Mouse (Mus musculus) liver, embryonic 11.5 days (tissue): ENCODE results near the gene Me1. TPM values are rescaled to one million over a fixed set of nuclear protein-coding genes. Genes with fewer than 3 reads are reported as not detected.

Source experiments
- ATAC-seq: fragments of 200-750 bp; cut with Nextera tagmentation; replicated peaks from 2 replicates; pipeline ENCODE4 v1.8.0; 2017; ENCODE audit warnings: moderate number of reproducible peaks, mild to moderate bottlenecking, moderate TSS enrichment, moderate library complexity; ENCODE audit not compliant: low FRiP score
- DNase-seq: peaks from one replicate; pipeline ENCODE4 v3.0.0-alpha.2; 2017; ENCODE audit warnings: low spot score
- H3K27ac ChIP-seq: fragments of 300-500 bp; sonication (generic); 2 replicates; pipeline ENCODE4 v1.5.1; 2014; ENCODE audit warnings: mild to moderate bottlenecking, low read depth, low read length, control low read depth
- H3K27me3 ChIP-seq: fragments of 300-500 bp; sonication (generic); replicated peaks from 2 replicates; pipeline ENCODE4 v1.6.1; 2014; ENCODE audit warnings: low read length, mixed read lengths; ENCODE audit not compliant: control insufficient read depth, insufficient read depth
- H3K36me3 ChIP-seq: fragments of 300-500 bp; sonication (generic); 2 replicates; pipeline ENCODE4 v1.6.1; 2014; ENCODE audit warnings: mild to moderate bottlenecking, low read length, moderate library complexity, mixed read lengths; ENCODE audit not compliant: control insufficient read depth, insufficient read depth
- H3K4me1 ChIP-seq: fragments of 300-500 bp; sonication (generic); replicated peaks from 2 replicates; pipeline ENCODE4 v1.6.1; 2014; ENCODE audit warnings: low read length, mixed read lengths; ENCODE audit not compliant: control insufficient read depth, insufficient read depth
- H3K4me2 ChIP-seq: fragments of 300-500 bp; sonication (generic); 2 replicates; pipeline ENCODE4 v1.6.1; 2014; ENCODE audit warnings: mild to moderate bottlenecking, control low read depth, moderate library complexity
- H3K4me3 ChIP-seq: fragments of 300-500 bp; sonication (generic); 2 replicates; pipeline ENCODE4 v1.5.1; 2014; ENCODE audit warnings: low read depth, low read length, control low read depth
- H3K9ac ChIP-seq: fragments of 300-500 bp; sonication (generic); 2 replicates; pipeline ENCODE4 v1.6.1; 2014; ENCODE audit warnings: low read depth, low read length, control low read depth
- H3K9me3 ChIP-seq: fragments of 300-500 bp; sonication (generic); 2 replicates; pipeline ENCODE4 v1.6.1; 2016; ENCODE audit warnings: low read length, inconsistent platforms, mixed read lengths; ENCODE audit not compliant: control insufficient read depth
- WGBS: fragments of 180-500 bp; shearing (Covaris S2); extraction: QIAGEN DNeasy Blood & Tissue Kit; methylation state at CpG from one replicate; pipeline ENCODE4 v1.1.7; 2014; 5-methylcytosine and 5-hydroxymethylcytosine counted together
- polyA plus RNA-seq: library from polyadenylated mRNA; unstranded; fragments of >200 nt; fragmentation: Nextera tagmentation; extraction: Ambion mirVana; gene quantifications from 2 replicates; pipeline ENCODE4 v1.2.1, GENCODE M21; 2014

Gene Me1
- polyA plus RNA-seq, 1 experiment from 2014 or later: 7.7 TPM

DNA sequence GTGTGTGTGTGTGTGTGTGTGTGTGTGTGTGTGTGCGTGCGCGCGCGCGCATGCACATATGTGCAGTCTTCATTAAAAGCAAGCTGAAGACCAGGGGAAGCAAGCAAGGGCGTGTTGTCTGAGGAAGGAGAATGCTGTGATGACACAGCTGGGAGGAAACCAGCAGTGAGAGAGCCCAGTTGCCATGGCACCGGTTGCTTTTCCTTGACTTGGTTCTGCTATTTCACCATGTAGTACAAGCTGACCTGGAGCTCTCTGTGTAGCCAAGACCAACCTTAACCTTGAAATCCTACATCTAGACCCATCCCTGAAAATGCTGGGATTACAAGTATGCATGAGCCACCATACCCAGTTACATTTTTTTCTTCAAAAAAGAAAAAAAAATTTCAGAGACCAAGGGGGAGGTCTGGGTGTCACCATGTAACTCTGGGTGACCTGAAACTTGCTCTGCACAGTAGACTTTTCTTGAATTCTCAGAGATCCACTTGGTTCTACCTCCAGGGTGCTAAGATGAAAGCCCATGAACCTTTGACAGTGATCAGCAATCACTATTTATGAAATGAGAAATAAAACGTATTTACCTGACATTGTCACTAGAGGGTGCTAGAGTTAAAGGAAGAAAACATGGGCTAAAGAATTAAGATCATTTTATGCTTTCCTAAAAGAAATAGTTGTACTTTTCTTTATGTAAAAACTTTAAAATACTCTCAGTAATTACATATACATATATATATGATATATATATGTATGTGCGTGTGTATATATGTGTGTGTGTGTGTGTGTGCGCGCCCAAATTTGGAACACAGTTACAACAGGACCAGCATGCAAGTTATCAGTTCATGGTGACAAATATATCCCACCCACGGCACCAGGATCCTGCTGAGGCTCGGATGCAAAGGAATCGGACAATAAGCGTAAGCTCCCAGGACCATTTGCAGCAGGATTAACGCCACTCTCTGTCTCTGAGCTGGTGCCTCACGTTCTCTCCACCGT lies 102.8 kb downstream of the Me1 start:
- DNase-seq: no peak
- no peak overlapping the region for H3K4me2 ChIP-seq
- H3K9ac ChIP-seq: no peak overlapping the region
- no peak overlapping the region for H3K27ac ChIP-seq
- no peaks in the 10 kb centered on the region for H3K36me3 ChIP-seq
- no peak for ATAC-seq
- no peaks in the 10 kb centered on the region for H3K4me1 ChIP-seq
- H3K9me3 ChIP-seq: no peaks in the 10 kb centered on the region
- H3K27me3 ChIP-seq: no peaks in the 10 kb centered on the region
- 71% methylated on average over 19 of the region's 19 CpGs for WGBS
- H3K4me3 ChIP-seq: no peak overlapping the region

- WGBS: 89% methylated on average over 11 of the region's 11 CpGs
- Histone ChIP-seq H3K27ac (no peak overlapping the region), H3K4me3 (no peak overlapping the region), H3K27me3 (no peaks in the 10 kb centered on the region), H3K36me3 (no peaks in the 10 kb centered on the region), H3K9me3 (no peaks in the 10 kb centered on the region), H3K4me1 (no peaks in the 10 kb centered on the region), H3K9ac (no peak overlapping the region), H3K4me2 (no peak overlapping the region)
- no peak for ATAC-seq
- no peak for DNase-seq
Measured at GRCm38 (mm10) chr9:86587019-86587795, 108.5 kb downstream of the Me1 start.

DNA sequence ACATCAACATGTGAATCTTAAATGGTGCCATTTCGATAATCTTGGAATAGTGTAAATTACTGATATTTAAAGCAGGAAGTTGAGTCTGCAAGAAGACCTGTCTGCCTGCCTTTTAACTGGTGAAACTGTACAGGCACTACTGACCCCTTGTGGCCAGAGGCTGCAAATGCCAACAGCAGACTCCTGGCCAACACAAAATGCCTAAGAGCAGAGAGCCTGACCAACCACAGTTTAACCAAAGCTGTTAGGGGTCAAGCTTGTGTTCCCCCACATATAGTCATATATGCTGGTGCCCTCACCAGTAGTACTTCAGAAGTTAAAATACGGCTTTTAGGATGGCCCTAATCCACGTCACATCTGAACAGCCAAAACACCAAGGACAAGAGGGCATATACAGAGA lies 112.0 kb downstream of the Me1 start:
- H3K27ac ChIP-seq: no peak overlapping the region
- DNase-seq (peak; percentile 46), ATAC-seq (peak; percentile 51; the same call in 1 of the 2 replicates)
- no peak overlapping the region for H3K4me2 ChIP-seq
- H3K27me3 ChIP-seq: no peaks in the 10 kb centered on the region
- no peak overlapping the region for H3K4me3 ChIP-seq
- WGBS: 45% methylated on average over 3 of the region's 3 CpGs
- H3K36me3 ChIP-seq: no peaks in the 10 kb centered on the region
- H3K9ac ChIP-seq: no peak overlapping the region
- H3K4me1 ChIP-seq: no peaks in the 10 kb centered on the region; the same call in 1 of the 2 replicates
- H3K9me3 ChIP-seq: no peaks in the 10 kb centered on the region

DNA sequence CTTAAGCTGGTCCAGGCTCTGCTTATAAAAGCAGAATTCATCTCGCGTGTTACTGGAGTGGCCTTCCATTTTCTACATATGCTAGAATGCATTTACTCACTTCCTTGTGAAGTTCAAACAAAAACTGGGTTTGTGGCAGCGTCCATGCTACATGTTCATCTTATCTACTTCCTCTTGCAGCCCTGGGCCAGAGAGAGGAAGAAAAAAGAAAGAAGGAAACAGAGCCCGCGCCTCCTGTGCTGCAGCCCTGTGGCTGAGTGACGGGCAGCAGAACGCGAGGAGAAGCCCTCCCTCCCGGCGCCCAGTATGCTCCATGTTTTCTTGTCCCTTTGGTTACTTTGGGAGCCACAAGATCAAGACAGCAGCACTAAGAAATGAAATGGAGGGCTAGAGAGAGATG lies 116.1 kb downstream of the Me1 start:
- H3K4me1 ChIP-seq: no peaks in the 10 kb centered on the region; the same call in 1 of the 2 replicates
- ATAC-seq (0 out of 2 replicates have a peak, but pooled peaks have one; percentile 26), DNase-seq (no peak)
- no peaks in the 10 kb centered on the region for H3K9me3 ChIP-seq
- peak overlapping the region; percentile 37; the same call in 1 of the 2 replicates for H3K4me2 ChIP-seq
- H3K27ac ChIP-seq: no peak overlapping the region
- WGBS: 46% methylated on average over 10 of the region's 10 CpGs
- no peak overlapping the region for H3K4me3 ChIP-seq
- H3K36me3 ChIP-seq: no peaks in the 10 kb centered on the region
- no peaks in the 10 kb centered on the region for H3K27me3 ChIP-seq
- H3K9ac ChIP-seq: no peak overlapping the region

GRCm38 (mm10) chr9:86575178-86575577 lies 120.6 kb downstream of the Me1 start:
- Histone ChIP-seq H3K9ac (no peak overlapping the region), H3K36me3 (no peaks in the 10 kb centered on the region), H3K4me1 (peaks cover 3% of the 10 kb centered on the region; the same call in 1 of the 2 replicates), H3K27ac (no peak overlapping the region), H3K27me3 (no peaks in the 10 kb centered on the region), H3K4me2 (no peak overlapping the region), H3K4me3 (no peak overlapping the region), H3K9me3 (no peaks in the 10 kb centered on the region)
- DNase-seq: no peak
- 83% methylated on average over 6 of the region's 6 CpGs for WGBS
- no peak for ATAC-seq

- DNase-seq (no peak), ATAC-seq (no peak)
- H3K27ac ChIP-seq: no peak overlapping the region
- no peak overlapping the region for H3K9ac ChIP-seq
- H3K4me1 ChIP-seq: peaks cover 3% of the 10 kb centered on the region; the same call in 1 of the 2 replicates
- no peak overlapping the region for H3K4me3 ChIP-seq
- WGBS: 60% methylated on average over 20 of the region's 20 CpGs
- H3K9me3 ChIP-seq: no peaks in the 10 kb centered on the region
- no peak overlapping the region; the same call in 1 of the 2 replicates for H3K4me2 ChIP-seq
- no peaks in the 10 kb centered on the region for H3K27me3 ChIP-seq
- H3K36me3 ChIP-seq: no peaks in the 10 kb centered on the region
Measured at GRCm38 (mm10) chr9:86573616-86574303, 122.0 kb downstream of the Me1 start.

DNA sequence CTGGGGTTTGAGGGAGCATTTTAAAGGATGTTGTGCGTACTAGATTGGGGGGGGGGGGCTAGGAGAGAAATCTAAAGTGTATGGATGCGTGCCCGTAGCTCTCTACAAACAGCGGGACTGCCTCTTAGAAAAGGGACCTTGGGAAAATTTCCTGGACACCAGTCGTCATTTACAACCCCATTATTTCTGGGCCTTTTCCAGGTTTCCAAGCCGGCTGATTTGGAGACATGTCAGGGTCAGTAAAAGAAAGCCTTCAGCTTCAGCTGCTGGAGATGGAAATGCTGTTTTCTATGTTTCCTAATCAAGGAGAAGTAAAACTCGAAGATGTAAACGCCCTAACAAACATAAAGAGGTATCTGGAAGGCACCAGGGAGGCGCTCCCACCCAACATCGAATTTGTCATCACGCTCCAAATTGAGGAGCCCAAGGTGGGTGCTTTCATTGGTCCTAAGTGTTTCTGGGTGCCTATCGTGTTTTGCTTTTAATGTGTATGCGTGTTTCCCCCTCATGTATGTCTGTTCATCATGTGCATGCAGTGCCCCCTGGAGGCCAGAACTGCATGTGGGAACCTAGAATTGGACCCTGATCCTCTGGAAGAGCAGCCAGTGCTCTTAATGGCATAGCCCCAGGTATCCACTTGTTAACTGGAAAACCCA lies 123.0 kb downstream of the Me1 start:
- H3K4me3 ChIP-seq: peak overlapping the region; percentile 78
- WGBS: 5% methylated on average over 13 of the region's 13 CpGs
- no peak overlapping the region for H3K27ac ChIP-seq
- H3K27me3 ChIP-seq: no peaks in the 10 kb centered on the region
- peak; percentile 74 for DNase-seq
- no peaks in the 10 kb centered on the region for H3K36me3 ChIP-seq
- ATAC-seq: peak; percentile 32; the same call in 1 of the 2 replicates
- peak overlapping the region; percentile 100 for H3K4me2 ChIP-seq
- peak overlapping the region; percentile 51; the same call in 1 of the 2 replicates for H3K9ac ChIP-seq
- no peaks in the 10 kb centered on the region for H3K9me3 ChIP-seq
- H3K4me1 ChIP-seq: peaks cover 3% of the 10 kb centered on the region; the same call in 1 of the 2 replicates

DNA sequence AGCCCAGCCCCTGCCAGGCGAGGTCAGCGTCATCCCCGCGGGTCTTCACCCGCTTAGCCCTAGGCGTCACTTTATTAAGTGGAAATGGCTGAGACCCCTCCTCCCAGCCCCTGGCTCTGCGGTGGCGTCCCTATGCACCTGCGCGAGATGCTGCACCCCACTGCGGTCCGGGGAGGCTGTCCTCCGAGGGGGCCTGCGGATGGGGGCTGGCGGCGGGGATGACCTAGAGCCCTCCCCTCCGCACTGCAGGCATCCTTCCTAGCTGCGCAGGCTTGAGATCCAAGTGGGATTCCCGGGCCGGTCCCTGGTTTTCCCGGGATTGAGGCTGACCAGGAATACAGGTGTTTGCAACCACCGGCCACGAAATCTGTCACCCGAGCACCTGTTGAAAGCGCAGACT lies 123.6 kb downstream of the Me1 start:
- ATAC-seq (peak; percentile 42), DNase-seq (no peak)
- under 1% methylated on average over 23 of the region's 25 CpGs for WGBS
- Histone ChIP-seq H3K4me3 (peak overlapping the region; percentile 78), H3K4me2 (peak overlapping the region; percentile 100), H3K4me1 (peaks cover 3% of the 10 kb centered on the region; the same call in 1 of the 2 replicates), H3K9me3 (no peaks in the 10 kb centered on the region), H3K36me3 (no peaks in the 10 kb centered on the region), H3K27me3 (no peaks in the 10 kb centered on the region), H3K9ac (peak overlapping the region; percentile 51), H3K27ac (no peak overlapping the region)
